Mouse (Mus musculus) heart, postnatal 4 days (tissue): ENCODE measurements around the gene Polr1d. TPM values are rescaled to one million over a fixed set of nuclear protein-coding genes. Genes with fewer than 3 reads are reported as not detected.

Source experiments
- DNase-seq: peaks from one replicate; pipeline ENCODE4 v3.0.0; 2021
- total RNA-seq, 2 experiments: library from RNA; stranded (reverse); gene quantifications; 2 replicates each; pipeline ENCODE4 v1.2.3; 2021

The Polr1d gene
- total RNA-seq, 2 experiments from 2014 or later: 78.1 to 81.6 TPM

DNA sequence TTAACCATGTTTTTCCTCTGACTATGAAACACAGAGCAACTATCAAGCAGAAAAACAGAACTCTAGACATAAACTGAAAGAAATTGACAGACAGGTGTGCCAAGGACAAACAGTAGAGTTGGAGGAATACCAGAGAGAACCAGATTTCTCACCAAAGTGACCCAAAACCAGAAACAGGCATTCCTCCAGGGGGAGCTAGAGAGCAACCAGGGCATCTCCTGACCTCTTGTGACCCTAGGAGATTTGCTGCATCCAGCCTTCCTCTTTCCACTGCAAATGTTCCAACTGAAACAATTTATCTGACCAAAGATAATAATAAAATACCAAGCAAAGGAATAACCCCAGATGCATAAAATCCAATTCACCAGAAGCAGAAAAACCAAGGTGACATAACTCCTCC is 70.5 kb downstream of the Polr1d start:
- DNase-seq: no peak

DNA sequence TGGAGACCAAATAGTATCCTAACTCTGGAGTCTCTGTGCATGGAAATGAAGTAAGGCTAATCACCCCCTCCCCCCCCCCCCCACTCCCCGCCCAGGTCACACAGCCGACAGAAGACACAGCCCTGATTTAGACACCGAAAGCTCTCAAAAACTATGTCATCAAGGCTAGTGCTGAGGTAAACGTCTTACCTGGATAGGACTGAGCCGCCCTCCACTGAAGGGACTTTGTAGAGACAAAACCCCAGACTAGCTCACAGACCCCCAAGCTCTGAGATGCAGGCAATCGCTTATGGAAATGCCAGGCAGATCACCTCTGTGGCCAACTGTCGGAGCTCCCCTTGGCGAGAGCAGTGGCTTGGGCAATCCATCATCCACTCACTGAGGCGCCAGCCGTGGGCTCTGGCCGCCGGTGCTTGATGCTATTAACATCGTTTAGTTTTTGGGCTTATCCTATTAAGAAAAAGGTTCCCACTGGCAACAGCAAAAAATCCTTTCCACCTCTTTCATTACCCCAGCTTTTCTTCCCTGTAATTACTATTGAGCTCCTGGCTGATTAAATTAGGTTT is 78.0 kb downstream of the Polr1d start:
- no peak for DNase-seq

DNA sequence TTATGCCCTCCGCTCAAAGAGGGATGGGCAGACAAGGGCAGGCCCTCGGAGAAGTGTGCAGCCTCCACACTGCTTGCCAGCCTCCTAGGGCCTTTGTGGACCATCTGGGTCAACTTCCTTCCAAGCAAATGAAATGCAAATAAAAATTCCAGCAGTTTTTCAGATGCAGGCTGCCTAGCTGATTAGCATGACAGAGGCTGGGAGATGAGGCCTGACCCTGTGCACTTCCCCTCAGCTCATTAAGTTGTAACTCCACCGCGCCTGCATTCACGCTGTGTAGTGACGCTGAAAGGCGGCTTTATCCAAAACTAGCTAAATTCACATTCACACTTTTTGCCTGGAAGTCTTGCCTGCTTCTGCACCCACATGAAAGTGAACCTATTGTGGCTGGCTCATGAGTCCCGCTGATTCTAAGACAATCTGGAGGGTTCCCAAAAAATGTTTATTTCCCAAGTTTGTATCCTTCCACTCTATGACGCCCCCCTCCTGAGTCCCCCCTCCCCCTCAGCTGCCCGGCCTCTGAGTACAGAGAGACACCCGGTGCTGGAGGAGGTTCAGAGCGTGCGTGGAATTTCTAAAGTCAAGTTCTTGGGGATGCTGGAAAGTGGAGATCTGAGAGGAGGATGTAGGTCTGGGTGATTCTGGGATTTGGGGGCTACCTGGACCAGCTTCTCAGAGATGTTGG is 78.7 kb downstream of the Polr1d start:
- DNase-seq: no peak

DNA sequence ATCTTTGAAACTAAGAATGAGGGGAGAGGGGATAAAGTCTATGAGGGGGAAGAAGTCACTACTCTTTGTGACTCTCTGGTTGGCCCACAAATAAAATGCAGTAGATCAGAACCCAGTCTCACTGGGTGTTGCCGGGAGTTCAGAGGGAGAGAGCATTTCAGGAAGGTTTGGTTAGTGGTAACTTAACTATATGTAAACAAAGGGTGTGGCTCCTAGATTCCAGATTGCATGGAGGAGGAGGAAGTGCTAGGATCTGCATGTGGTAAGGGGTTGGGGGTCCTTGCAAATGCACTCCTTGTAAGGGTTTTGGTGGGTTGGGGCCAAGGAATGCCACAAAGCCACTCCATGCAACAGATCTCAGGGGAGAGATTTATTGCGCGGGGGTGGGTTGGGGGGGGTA is 79.5 kb downstream of the Polr1d start:
- no peak for DNase-seq

DNA sequence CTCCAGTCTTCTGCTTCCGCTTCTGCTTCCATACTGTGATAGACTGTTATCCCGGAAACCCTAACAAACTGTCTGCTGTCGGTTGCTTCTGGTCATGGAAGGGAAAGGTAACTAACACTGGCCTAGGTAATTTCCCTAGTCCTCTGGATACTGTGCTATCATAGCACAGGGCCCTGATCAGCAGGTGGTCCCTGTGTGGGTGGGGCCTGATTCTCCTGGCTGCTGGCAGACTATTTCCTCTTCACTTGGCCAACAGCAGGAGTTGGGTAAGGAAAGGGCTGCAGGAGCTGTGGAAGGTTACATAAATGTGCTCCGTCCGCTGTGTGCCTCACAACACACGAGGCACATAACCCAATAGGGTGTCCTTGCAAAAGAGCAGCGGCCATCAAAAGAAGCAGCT is 80.6 kb downstream of the Polr1d start:
- no peak for DNase-seq

DNA sequence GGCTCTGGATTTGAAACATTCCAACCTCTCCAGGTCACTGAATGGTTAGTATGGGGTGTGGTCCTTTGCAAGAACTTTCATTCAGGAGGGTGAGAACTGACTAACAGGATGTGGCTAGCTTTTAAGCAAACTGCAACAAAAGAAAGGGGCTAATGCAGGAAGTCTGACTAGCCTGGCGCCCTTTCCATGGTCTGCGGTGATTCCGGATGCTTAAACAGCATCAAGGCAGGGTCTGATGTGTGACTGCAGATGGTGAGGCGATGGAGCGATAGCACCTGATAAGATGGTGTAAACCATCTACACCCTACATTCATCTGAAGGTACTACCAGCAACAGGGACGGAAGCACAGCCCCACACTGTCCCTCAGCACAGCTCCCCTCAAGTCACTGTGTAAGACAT is 82.5 kb downstream of the Polr1d start:
- no peak for DNase-seq

DNA sequence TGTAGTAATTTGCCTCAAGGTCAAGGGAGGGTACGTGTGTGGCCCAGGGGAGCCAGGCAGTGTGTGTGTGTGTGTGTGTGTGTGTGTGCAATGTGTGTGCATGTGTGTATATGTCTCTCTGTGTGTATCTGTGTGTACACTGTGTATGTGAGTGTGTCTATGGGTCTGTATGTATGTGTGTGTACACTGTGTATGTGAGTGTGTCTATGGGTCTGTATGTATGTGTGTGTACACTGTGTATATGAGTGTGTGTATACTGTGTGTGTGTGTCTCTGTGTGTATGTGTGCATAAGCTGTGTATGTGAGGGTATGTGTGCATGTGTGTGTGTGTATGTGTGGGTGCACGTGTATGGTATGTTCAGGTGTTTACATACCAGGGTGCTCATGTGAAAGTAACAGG is 82.9 kb downstream of the Polr1d start:
- DNase-seq: no peak

Other genes starting within 250 kb of the Polr1d start
- 100 to 1,000 TPM; 187 to 214 TPM for gene Rpl21, start 244.2 kb upstream of the Polr1d start, total RNA-seq
- gene Rasl11a, start 232.0 kb upstream of the Polr1d start, total RNA-seq: 1 to 10 TPM; 6.0 to 6.6 TPM
- 10 to 100 TPM; 29.2 to 29.5 TPM for gene Gtf3a, start 128.4 kb upstream of the Polr1d start, total RNA-seq
- gene Mtif3, start 113.2 kb upstream of the Polr1d start, total RNA-seq: 10 to 100 TPM; 13.3 to 15.7 TPM
- 10 to 100 TPM; 16.5 to 16.6 TPM for gene Lnx2, start 464 bp upstream of the Polr1d start, total RNA-seq
- gene Gsx1, start 111.6 kb downstream of the Polr1d start, total RNA-seq: not detected
- gene Pdx1, start 192.9 kb downstream of the Polr1d start, total RNA-seq: not detected
- not detected for gene Cdx2, start 230.2 kb downstream of the Polr1d start, total RNA-seq
- gene Urad, start 245.4 kb downstream of the Polr1d start, total RNA-seq: not detected